Mouse (Mus musculus) kidney, postnatal 0 days (tissue): ENCODE measurements around the gene Zc3hav1. TPM values are rescaled to one million over a fixed set of nuclear protein-coding genes. Genes with fewer than 3 reads are reported as not detected.

Source experiments
- ATAC-seq: fragments of 200-750 bp; cut with Nextera tagmentation; replicated peaks from 2 replicates; pipeline ENCODE4 v1.8.0; 2017; ENCODE audit warnings: low read depth, moderate number of reproducible peaks, moderate TSS enrichment, moderate library complexity; ENCODE audit not compliant: low FRiP score
- DNase-seq: peaks from one replicate; pipeline ENCODE4 v3.0.0-alpha.2; 2016; ENCODE audit warnings: low spot score
- H3K27ac ChIP-seq: fragments of 300-500 bp; sonication (generic); 2 replicates; pipeline ENCODE4 v1.5.1; 2014; ENCODE audit warnings: mild to moderate bottlenecking
- H3K27me3 ChIP-seq: fragments of 300-500 bp; sonication (generic); 2 replicates; pipeline ENCODE4 v1.6.1; 2014; ENCODE audit warnings: low read length, mixed read lengths; ENCODE audit not compliant: insufficient read depth
- H3K36me3 ChIP-seq: fragments of 300-500 bp; sonication (generic); 2 replicates; pipeline ENCODE4 v1.6.1; 2014; ENCODE audit warnings: low read length, mixed read lengths; ENCODE audit not compliant: insufficient read depth
- H3K4me1 ChIP-seq: fragments of 300-500 bp; sonication (generic); replicated peaks from 2 replicates; pipeline ENCODE4 v1.6.1; 2014; ENCODE audit warnings: antibody characterized with exemption, low read length, mixed read lengths; ENCODE audit not compliant: insufficient read depth
- H3K4me2 ChIP-seq: fragments of 300-500 bp; sonication (generic); 2 replicates; pipeline ENCODE4 v1.6.1; 2014; ENCODE audit warnings: mild to moderate bottlenecking, low read length, moderate library complexity, mixed read lengths
- H3K4me3 ChIP-seq: fragments of 300-500 bp; sonication (generic); replicated peaks from 2 replicates; pipeline ENCODE4 v1.5.1; 2014; ENCODE audit warnings: low read depth, low read length
- H3K9ac ChIP-seq: fragments of 300-500 bp; sonication (generic); 2 replicates; pipeline ENCODE4 v1.6.1; 2014; ENCODE audit warnings: low read depth, low read length
- H3K9me3 ChIP-seq: fragments of 300-500 bp; sonication (generic); replicated peaks from 2 replicates; pipeline ENCODE4 v1.6.1; 2016; ENCODE audit warnings: low read length, inconsistent platforms, mixed read lengths
- CTCF ChIP-seq: IDR thresholded peaks from 2 replicates; pipeline ENCODE4 v1.5.1; 2016; ENCODE audit warnings: antibody characterized with exemption, low read depth, mild to moderate bottlenecking, moderate library complexity
- WGBS: fragments of 180-500 bp; shearing (Covaris S2); extraction: QIAGEN DNeasy Blood & Tissue Kit; methylation state at CpG from one replicate; pipeline ENCODE4 v1.1.7; 2014; 5-methylcytosine and 5-hydroxymethylcytosine counted together
- polyA plus RNA-seq: library from polyadenylated mRNA; unstranded; fragments of >200 nt; fragmentation: Nextera tagmentation; extraction: Ambion mirVana; gene quantifications from 2 replicates; pipeline ENCODE4 v1.2.1, GENCODE M21; 2015

Zc3hav1 gene
- 5.4 and 5.6 TPM in 2 replicates for polyA plus RNA-seq

- Histone ChIP-seq H3K36me3 (no peaks in the 10 kb centered on the region), H3K9me3 (no peaks in the 10 kb centered on the region), H3K4me1 (no peaks in the 10 kb centered on the region), H3K27me3 (peaks cover 11% of the 10 kb centered on the region), H3K9ac (peak within 1 kb of the TSS; percentile 66), H3K4me3 (peak within 1 kb of the TSS; percentile 62), H3K27ac (peak within 1 kb of the TSS; percentile 64), H3K4me2 (peak within 1 kb of the TSS; percentile 69)
- TF ChIP-seq CTCF, result no peak
- under 1% methylated on average over 87 of the region's 87 CpGs for WGBS
- ATAC-seq (peak; percentile 84), DNase-seq (peak; percentile 73)
Observed at GRCm38 (mm10) chr6:38353811-38354722, at the start of gene Zc3hav1. Gene Zc3hav1, minus strand, starts transcription at chr6:38354603.

- peak; percentile 72 for TF ChIP-seq CTCF
- WGBS, result 85% methylated on average over 3 of the region's 3 CpGs
- no peak for ATAC-seq
- H3K36me3 ChIP-seq, result 0 out of 2 replicates have a peak, but pooled peaks cover 15% of the 10 kb centered on the region
- peak; percentile 69 for DNase-seq
- H3K4me2 ChIP-seq, result no peak overlapping the region
- no peak overlapping the region for H3K4me3 ChIP-seq
- no peaks in the 10 kb centered on the region for H3K27me3 ChIP-seq
- H3K9ac ChIP-seq, result no peak overlapping the region
- no peak overlapping the region for H3K27ac ChIP-seq
- no peaks in the 10 kb centered on the region for H3K4me1 ChIP-seq
- no peaks in the 10 kb centered on the region for H3K9me3 ChIP-seq
Observed at GRCm38 (mm10) chr6:38389671-38390070, 35.3 kb upstream of the Zc3hav1 start.

DNA sequence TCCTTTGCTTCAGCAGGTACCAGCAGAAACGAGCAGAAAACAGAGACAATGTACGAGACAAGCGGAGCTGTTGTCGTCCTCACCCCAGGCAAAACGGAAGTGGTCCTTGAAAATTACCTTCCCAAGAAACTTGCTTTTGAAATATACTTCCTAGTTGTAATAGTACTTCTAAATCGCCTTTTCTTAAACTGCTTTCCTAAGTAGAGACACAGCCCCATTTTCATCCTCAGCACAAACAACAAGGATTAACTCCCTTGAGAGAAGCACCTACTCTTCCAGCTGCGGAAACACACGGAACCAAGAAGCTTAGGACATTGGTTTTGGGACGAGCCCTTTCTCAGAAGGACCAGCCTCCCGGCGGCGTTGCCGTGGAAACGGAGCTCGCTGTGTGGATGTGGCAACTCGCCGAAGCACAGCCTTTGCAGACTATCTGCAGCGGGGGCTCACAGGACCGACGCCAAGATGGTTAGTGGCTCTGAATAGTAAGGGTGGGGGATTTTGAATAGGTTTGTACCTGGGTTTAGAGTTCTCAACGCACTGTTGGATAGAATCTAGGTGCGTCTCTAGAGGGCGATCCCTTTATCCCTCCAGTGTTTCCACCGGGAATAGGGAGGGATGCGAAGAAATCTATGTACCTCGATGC is 26.8 kb upstream of the Zc3hav1 start, which contains the start of gene Ttc26:
Gene Ttc26 (plus strand): TSS at position 341 of the 643 bp plus-strand sequence.
- peak within 1 kb of the TSS; percentile 86 for H3K4me2 ChIP-seq
- H3K27me3 ChIP-seq, result no peaks in the 10 kb centered on the region
- H3K4me1 ChIP-seq, result peaks cover 4% of the 10 kb centered on the region; the same call in 1 of the 2 replicates
- ATAC-seq (peak; percentile 90), DNase-seq (peak; percentile 87)
- no peak for TF ChIP-seq CTCF
- no peaks in the 10 kb centered on the region for H3K9me3 ChIP-seq
- H3K4me3 ChIP-seq, result peak within 1 kb of the TSS; percentile 55
- peak within 1 kb of the TSS; percentile 64; the same call in 1 of the 2 replicates for H3K27ac ChIP-seq
- 0 out of 2 replicates have a peak, but pooled peaks cover 5% of the 10 kb centered on the region for H3K36me3 ChIP-seq
- H3K9ac ChIP-seq, result peak within 1 kb of the TSS; percentile 70
- under 1% methylated on average over 26 of the region's 26 CpGs for WGBS

GRCm38 (mm10) chr6:38380764-38381128 is 26.3 kb upstream of the Zc3hav1 start:
- DNase-seq, result no peak
- 2% methylated on average over 4 of the region's 4 CpGs for WGBS

GRCm38 (mm10) chr6:38374271-38374670 is 19.9 kb upstream of the Zc3hav1 start:
- DNase-seq (no peak), ATAC-seq (no peak)
- H3K9me3 ChIP-seq, result no peaks in the 10 kb centered on the region; the same call in 1 of the 2 replicates
- no peak for TF ChIP-seq CTCF
- no peaks in the 10 kb centered on the region for H3K36me3 ChIP-seq
- H3K4me3 ChIP-seq, result no peak overlapping the region
- no peak overlapping the region for H3K4me2 ChIP-seq
- 75% methylated on average over 1 of the region's 1 CpGs for WGBS
- no peak overlapping the region for H3K27ac ChIP-seq
- no peak overlapping the region for H3K9ac ChIP-seq
- H3K27me3 ChIP-seq, result no peaks in the 10 kb centered on the region
- no peaks in the 10 kb centered on the region for H3K4me1 ChIP-seq

More at GRCm38 (mm10) chr6:38380764-38381128, 26.3 kb upstream of the Zc3hav1 start:
- TF ChIP-seq CTCF, result no peak
- no peak for ATAC-seq
- no peak overlapping the region for H3K27ac ChIP-seq
- H3K36me3 ChIP-seq, result 0 out of 2 replicates have a peak, but pooled peaks cover 5% of the 10 kb centered on the region
- peaks cover 4% of the 10 kb centered on the region; the same call in 1 of the 2 replicates for H3K4me1 ChIP-seq
- H3K9ac ChIP-seq, result peak overlapping the region; percentile 70
- H3K9me3 ChIP-seq, result no peaks in the 10 kb centered on the region
- H3K4me3 ChIP-seq, result peak overlapping the region; percentile 55
- no peaks in the 10 kb centered on the region for H3K27me3 ChIP-seq
- peak overlapping the region; percentile 86 for H3K4me2 ChIP-seq

- DNase-seq (no peak), ATAC-seq (no peak)
- H3K4me3 ChIP-seq, result no peak overlapping the region
- WGBS, result 69% methylated on average over 3 of the region's 3 CpGs
- no peaks in the 10 kb centered on the region for H3K4me1 ChIP-seq
- no peak overlapping the region for H3K4me2 ChIP-seq
- TF ChIP-seq CTCF, result no peak
- H3K36me3 ChIP-seq, result no peaks in the 10 kb centered on the region
- no peak overlapping the region for H3K9ac ChIP-seq
- no peaks in the 10 kb centered on the region for H3K27me3 ChIP-seq
- no peaks in the 10 kb centered on the region; the same call in 1 of the 2 replicates for H3K9me3 ChIP-seq
- no peak overlapping the region for H3K27ac ChIP-seq
Observed at GRCm38 (mm10) chr6:38369945-38370344, 15.5 kb upstream of the Zc3hav1 start.
